Mouse (Mus musculus): ENCODE data around the gene Dock3.

DNA sequence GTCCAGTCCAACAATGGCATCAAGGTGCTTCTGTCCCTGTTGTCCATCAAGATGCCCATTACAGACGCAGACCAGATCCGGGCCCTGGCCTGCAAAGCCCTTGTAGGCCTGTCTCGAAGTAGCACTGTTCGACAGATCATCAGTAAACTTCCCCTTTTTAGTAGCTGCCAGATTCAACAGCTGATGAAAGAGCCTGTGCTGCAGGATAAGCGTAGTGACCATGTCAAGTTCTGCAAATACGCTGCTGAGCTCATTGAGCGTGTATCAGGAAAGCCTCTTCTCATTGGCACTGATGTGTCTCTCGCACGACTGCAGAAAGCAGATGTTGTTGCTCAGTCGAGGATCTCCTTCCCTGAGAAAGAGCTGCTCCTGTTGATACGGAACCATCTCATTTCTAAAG is 373.7 kb downstream of the Dock3 start:
- no peak for TF ChIP-seq CTCF (IDR thresholded peaks at IDR 0.05; ENCODE audit: low read depth, low read length)
- TF ChIP-seq POLR2A (IDR thresholded peaks at IDR 0.05; ENCODE audit: borderline replicate concordance, low read depth, low read length) = no peak
